Mouse (Mus musculus): ENCODE results near the gene Tmem150a. TPM values are rescaled to one million over a fixed set of nuclear protein-coding genes. Genes with fewer than 3 reads are reported as not detected.

The Tmem150a gene
- 10.8 and 11.7 TPM in 2 replicates for polyA plus RNA-seq (2014; fragmentation: Nextera tagmentation; extraction: Ambion mirVana)

- WGBS, result under 1% methylated on average over 63 of the region's 71 CpGs
- Histone ChIP-seq H3K4me3 (ENCODE audit: low read depth, low read length) (peak within 1 kb of the TSS; percentile 57), H3K4me2 (ENCODE audit: low read length) (peak within 1 kb of the TSS; percentile 94), H3K4me1 (replicated peaks; ENCODE audit: control insufficient read depth, insufficient read depth, low read length) (peaks cover 20% of the 10 kb centered on the region), H3K36me3 (ENCODE audit: control insufficient read depth, insufficient read depth, low read length) (peaks cover 36% of the 10 kb centered on the region), H3K9me3 (ENCODE audit: control insufficient read depth, low read length) (no peaks in the 10 kb centered on the region), H3K9ac (ENCODE audit: low read length) (peak within 1 kb of the TSS; percentile 57), H3K27ac (ENCODE audit: low read depth) (no peak within 1 kb of the TSS), H3K27me3 (replicated peaks; ENCODE audit: control insufficient read depth, insufficient read depth, low read length) (no peaks in the 10 kb centered on the region)
- ATAC-seq (replicated peaks; ENCODE audit: low FRiP score, low TSS enrichment, low read depth) (peak; percentile 91), DNase-seq (ENCODE audit: low spot score) (peak; percentile 85)
These were observed at the start of gene Tmem150a for GRCm38 (mm10) chr6:72355066-72355911. TSS of gene Tmem150a (plus strand) at chr6:72355447.

- Histone ChIP-seq H3K4me1 (replicated peaks; ENCODE audit: control insufficient read depth, insufficient read depth, low read length) (no peaks in the 10 kb centered on the region), H3K9me3 (ENCODE audit: control insufficient read depth, low read length) (no peaks in the 10 kb centered on the region), H3K4me3 (ENCODE audit: low read depth, low read length) (no peak overlapping the region), H3K36me3 (ENCODE audit: control insufficient read depth, insufficient read depth, low read length) (peaks cover 20% of the 10 kb centered on the region), H3K9ac (ENCODE audit: low read length) (no peak overlapping the region), H3K27me3 (replicated peaks; ENCODE audit: control insufficient read depth, insufficient read depth, low read length) (no peaks in the 10 kb centered on the region), H3K27ac (ENCODE audit: low read depth) (no peak overlapping the region), H3K4me2 (ENCODE audit: low read length) (no peak overlapping the region)
- 84% methylated on average over 3 of the region's 3 CpGs for WGBS
- DNase-seq (ENCODE audit: low spot score) (no peak), ATAC-seq (replicated peaks; ENCODE audit: low FRiP score, low TSS enrichment, low read depth) (no peak)
These were observed 43.0 kb upstream of the Tmem150a start for GRCm38 (mm10) chr6:72312198-72312597.

- Histone ChIP-seq H3K36me3 (ENCODE audit: control insufficient read depth, insufficient read depth, low read length) (peaks cover 30% of the 10 kb centered on the region), H3K4me1 (replicated peaks; ENCODE audit: control insufficient read depth, insufficient read depth, low read length) (no peaks in the 10 kb centered on the region), H3K27me3 (replicated peaks; ENCODE audit: control insufficient read depth, insufficient read depth, low read length) (no peaks in the 10 kb centered on the region), H3K9ac (ENCODE audit: low read length) (no peak overlapping the region), H3K9me3 (ENCODE audit: control insufficient read depth, low read length) (no peaks in the 10 kb centered on the region), H3K4me2 (ENCODE audit: low read length) (no peak overlapping the region), H3K4me3 (ENCODE audit: low read depth, low read length) (no peak overlapping the region), H3K27ac (ENCODE audit: low read depth) (no peak overlapping the region)
- no peak for ATAC-seq (replicated peaks; ENCODE audit: low FRiP score, low TSS enrichment, low read depth)
- WGBS, result 90% methylated on average over 11 of the region's 11 CpGs
- DNase-seq (ENCODE audit: low spot score), result no peak
These were observed 42.0 kb upstream of the Tmem150a start for GRCm38 (mm10) chr6:72313124-72313867.

- Histone ChIP-seq H3K36me3 (ENCODE audit: control insufficient read depth, insufficient read depth, low read length) (peaks cover 51% of the 10 kb centered on the region), H3K4me3 (ENCODE audit: low read depth, low read length) (no peak overlapping the region), H3K4me1 (replicated peaks; ENCODE audit: control insufficient read depth, insufficient read depth, low read length) (no peaks in the 10 kb centered on the region), H3K27me3 (replicated peaks; ENCODE audit: control insufficient read depth, insufficient read depth, low read length) (no peaks in the 10 kb centered on the region), H3K9me3 (ENCODE audit: control insufficient read depth, low read length) (no peaks in the 10 kb centered on the region), H3K4me2 (ENCODE audit: low read length) (no peak overlapping the region), H3K9ac (ENCODE audit: low read length) (no peak overlapping the region), H3K27ac (ENCODE audit: low read depth) (no peak overlapping the region)
- DNase-seq (ENCODE audit: low spot score), result no peak
- WGBS, result 91% methylated on average over 2 of the region's 2 CpGs
- ATAC-seq (replicated peaks; ENCODE audit: low FRiP score, low TSS enrichment, low read depth), result no peak
These were observed 39.9 kb upstream of the Tmem150a start for GRCm38 (mm10) chr6:72315384-72315783.

- no peak for ATAC-seq (replicated peaks; ENCODE audit: low FRiP score, low TSS enrichment, low read depth)
- peaks cover 57% of the 10 kb centered on the region for H3K36me3 ChIP-seq (ENCODE audit: control insufficient read depth, insufficient read depth, low read length)
These were observed 39.2 kb upstream of the Tmem150a start for GRCm38 (mm10) chr6:72316044-72316443.

GRCm38 (mm10) chr6:72318440-72318839 is 36.8 kb upstream of the Tmem150a start:
- Histone ChIP-seq H3K9me3 (ENCODE audit: control insufficient read depth, low read length) (no peaks in the 10 kb centered on the region), H3K27me3 (replicated peaks; ENCODE audit: control insufficient read depth, insufficient read depth, low read length) (no peaks in the 10 kb centered on the region), H3K4me2 (ENCODE audit: low read length) (no peak overlapping the region), H3K36me3 (ENCODE audit: control insufficient read depth, insufficient read depth, low read length) (peaks cover 76% of the 10 kb centered on the region), H3K4me3 (ENCODE audit: low read depth, low read length) (no peak overlapping the region), H3K4me1 (replicated peaks; ENCODE audit: control insufficient read depth, insufficient read depth, low read length) (no peaks in the 10 kb centered on the region), H3K27ac (ENCODE audit: low read depth) (no peak overlapping the region), H3K9ac (ENCODE audit: low read length) (no peak overlapping the region)
- ATAC-seq (replicated peaks; ENCODE audit: low FRiP score, low TSS enrichment, low read depth) (no peak), DNase-seq (ENCODE audit: low spot score) (no peak)
- WGBS, result 92% methylated on average over 5 of the region's 5 CpGs

More at GRCm38 (mm10) chr6:72316044-72316443, 39.2 kb upstream of the Tmem150a start:
- WGBS, result 57% methylated on average over 1 of the region's 1 CpGs
- no peak for DNase-seq (ENCODE audit: low spot score)
- H3K9me3 ChIP-seq (ENCODE audit: control insufficient read depth, low read length), result no peaks in the 10 kb centered on the region
- no peak overlapping the region for H3K4me2 ChIP-seq (ENCODE audit: low read length)
- no peak overlapping the region for H3K4me3 ChIP-seq (ENCODE audit: low read depth, low read length)
- no peak overlapping the region for H3K27ac ChIP-seq (ENCODE audit: low read depth)
- H3K9ac ChIP-seq (ENCODE audit: low read length), result no peak overlapping the region
- H3K4me1 ChIP-seq (replicated peaks; ENCODE audit: control insufficient read depth, insufficient read depth, low read length), result no peaks in the 10 kb centered on the region
- no peaks in the 10 kb centered on the region for H3K27me3 ChIP-seq (replicated peaks; ENCODE audit: control insufficient read depth, insufficient read depth, low read length)

GRCm38 (mm10) chr6:72319019-72319418 is 36.2 kb upstream of the Tmem150a start:
- Histone ChIP-seq H3K27ac (ENCODE audit: low read depth) (no peak overlapping the region), H3K4me1 (replicated peaks; ENCODE audit: control insufficient read depth, insufficient read depth, low read length) (no peaks in the 10 kb centered on the region), H3K27me3 (replicated peaks; ENCODE audit: control insufficient read depth, insufficient read depth, low read length) (no peaks in the 10 kb centered on the region), H3K9me3 (ENCODE audit: control insufficient read depth, low read length) (no peaks in the 10 kb centered on the region), H3K36me3 (ENCODE audit: control insufficient read depth, insufficient read depth, low read length) (peaks cover 82% of the 10 kb centered on the region), H3K4me3 (ENCODE audit: low read depth, low read length) (no peak overlapping the region), H3K4me2 (ENCODE audit: low read length) (no peak overlapping the region), H3K9ac (ENCODE audit: low read length) (no peak overlapping the region)
- DNase-seq (ENCODE audit: low spot score) (peak; percentile 77), ATAC-seq (replicated peaks; ENCODE audit: low FRiP score, low TSS enrichment, low read depth) (no peak)
- 80% methylated on average over 11 of the region's 11 CpGs for WGBS

- Histone ChIP-seq H3K9me3 (ENCODE audit: control insufficient read depth, low read length) (no peaks in the 10 kb centered on the region), H3K9ac (ENCODE audit: low read length) (no peak overlapping the region), H3K4me3 (ENCODE audit: low read depth, low read length) (no peak overlapping the region), H3K4me2 (ENCODE audit: low read length) (no peak overlapping the region), H3K27ac (ENCODE audit: low read depth) (no peak overlapping the region), H3K27me3 (replicated peaks; ENCODE audit: control insufficient read depth, insufficient read depth, low read length) (no peaks in the 10 kb centered on the region), H3K4me1 (replicated peaks; ENCODE audit: control insufficient read depth, insufficient read depth, low read length) (no peaks in the 10 kb centered on the region), H3K36me3 (ENCODE audit: control insufficient read depth, insufficient read depth, low read length) (peaks cover 96% of the 10 kb centered on the region)
- DNase-seq (ENCODE audit: low spot score) (no peak), ATAC-seq (replicated peaks; ENCODE audit: low FRiP score, low TSS enrichment, low read depth) (no peak)
- 95% methylated on average over 3 of the region's 3 CpGs for WGBS
These were observed 32.3 kb upstream of the Tmem150a start for GRCm38 (mm10) chr6:72322936-72323335.

Measured in intestine, embryonic 14.5 days (tissue).